Mouse (Mus musculus): ENCODE results near the gene Abca7. TPM values are rescaled to one million over a fixed set of nuclear protein-coding genes. Genes with fewer than 3 reads are reported as not detected.
A peak's percentile ranks its signal among the peaks of the same experiment; 100 is the strongest.
"Not testable (repeated sequence)": the region's sequence is repeated elsewhere in the genome, so short reads cannot be mapped to it uniquely, and the experiment has no call there.

The Abca7 gene
- polyA plus RNA-seq, 1 experiment from 2014 or later = 1.3 TPM

DNA sequence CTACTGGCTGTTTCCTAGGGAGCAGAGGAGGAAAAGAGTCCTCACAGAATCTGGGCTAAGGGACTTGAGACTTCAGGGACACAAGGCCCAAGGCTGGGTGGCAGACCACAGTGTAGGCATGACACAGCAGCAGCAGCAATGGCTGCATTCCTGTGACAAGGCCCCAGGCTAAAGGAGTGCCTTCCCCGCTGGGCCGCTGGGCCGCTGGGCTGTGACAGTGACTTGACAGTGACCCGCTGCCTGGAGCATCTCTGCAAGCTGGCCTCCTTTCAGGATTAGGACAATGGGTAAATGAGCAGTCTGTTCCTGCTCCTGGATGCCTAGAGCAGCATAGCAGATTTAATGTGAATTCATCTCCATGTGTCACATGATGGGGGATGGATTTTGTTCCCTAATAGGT lies 47.8 kb downstream of the Abca7 start:
- H3K27ac ChIP-seq (replicated peaks; ENCODE audit: low read depth, low read length) = no peak overlapping the region
- no peak for ATAC-seq (ENCODE audit: insufficient number of reproducible peaks, low FRiP score, low TSS enrichment, low read depth)
- no peaks in the 10 kb centered on the region for H3K36me3 ChIP-seq (ENCODE audit: control insufficient read depth, insufficient read depth, low read length)
- no peak for DNase-seq (ENCODE audit: low spot score)
- H3K4me2 ChIP-seq (ENCODE audit: low read depth, severe bottlenecking) = no peak overlapping the region
- whole genome bisulfite sequencing = 41% methylated on average over 4 of the region's 4 CpGs
- H3K9ac ChIP-seq (ENCODE audit: low read length) = no peak overlapping the region
- H3K27me3 ChIP-seq (ENCODE audit: control insufficient read depth, insufficient read depth, low read length) = no peaks in the 10 kb centered on the region
- no peak overlapping the region for H3K4me3 ChIP-seq (ENCODE audit: low read depth, low read length)
- no peaks in the 10 kb centered on the region for H3K9me3 ChIP-seq (ENCODE audit: control insufficient read depth, low read length)
- H3K4me1 ChIP-seq (ENCODE audit: control insufficient read depth, insufficient read depth, low read length) = peaks cover 3% of the 10 kb centered on the region; the same call in 1 of the 2 replicates

DNA sequence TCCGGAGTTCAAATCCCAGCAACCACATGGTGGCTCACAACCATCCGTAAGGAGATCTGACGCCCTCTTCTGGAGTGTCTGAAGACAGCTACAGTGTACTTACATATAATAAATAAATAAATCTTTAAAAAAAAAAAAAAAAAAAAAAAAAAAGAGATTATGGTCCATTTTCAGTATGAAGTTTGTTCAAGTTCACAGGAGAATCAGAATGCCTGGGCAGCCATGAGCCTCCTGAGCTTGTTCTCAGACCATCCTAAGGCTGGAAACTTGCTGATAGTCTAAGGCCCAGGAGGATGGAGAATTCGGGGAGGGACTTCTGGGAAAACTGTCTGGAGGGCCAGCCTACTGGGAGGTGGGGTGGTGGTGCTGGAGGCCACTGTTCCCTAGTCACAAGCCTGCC lies 49.1 kb downstream of the Abca7 start:
- not testable (repeated sequence) for ATAC-seq (ENCODE audit: insufficient number of reproducible peaks, low FRiP score, low TSS enrichment, low read depth); DNase-seq (ENCODE audit: low spot score); H3K36me3 ChIP-seq (ENCODE audit: control insufficient read depth, insufficient read depth, low read length); H3K9me3 ChIP-seq (ENCODE audit: control insufficient read depth, low read length); H3K4me3 ChIP-seq (ENCODE audit: low read depth, low read length); H3K9ac ChIP-seq (ENCODE audit: low read length); H3K4me2 ChIP-seq (ENCODE audit: low read depth, severe bottlenecking); H3K4me1 ChIP-seq (ENCODE audit: control insufficient read depth, insufficient read depth, low read length); H3K27ac ChIP-seq (replicated peaks; ENCODE audit: low read depth, low read length); H3K27me3 ChIP-seq (ENCODE audit: control insufficient read depth, insufficient read depth, low read length)
- 85% methylated on average over 2 of the region's 4 CpGs for WGBS

DNA sequence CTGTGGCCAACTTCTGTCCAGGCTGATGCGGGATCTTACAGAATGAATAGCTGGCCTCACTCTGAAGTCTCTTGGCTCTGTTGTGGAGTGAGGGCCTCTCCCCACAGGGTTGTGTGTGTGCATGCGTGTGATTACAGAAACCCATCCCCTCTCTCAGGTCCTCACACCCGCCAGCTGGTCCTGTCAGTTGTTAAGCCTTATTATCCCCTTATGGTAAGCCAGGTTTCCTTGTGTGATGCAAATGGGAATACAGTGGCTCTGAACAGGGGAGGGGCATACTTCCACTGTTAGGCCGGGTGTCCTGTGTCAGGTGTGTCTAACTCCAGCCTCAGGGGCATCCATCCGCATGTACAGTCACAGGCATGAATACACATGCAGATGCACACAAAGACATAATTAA lies 49.5 kb downstream of the Abca7 start:
- no peak overlapping the region for H3K4me2 ChIP-seq (ENCODE audit: low read depth, severe bottlenecking)
- H3K27ac ChIP-seq (replicated peaks; ENCODE audit: low read depth, low read length) = no peak overlapping the region
- WGBS = 80% methylated on average over 5 of the region's 5 CpGs
- ATAC-seq (ENCODE audit: insufficient number of reproducible peaks, low FRiP score, low TSS enrichment, low read depth) = no peak
- no peaks in the 10 kb centered on the region for H3K9me3 ChIP-seq (ENCODE audit: control insufficient read depth, low read length)
- H3K27me3 ChIP-seq (ENCODE audit: control insufficient read depth, insufficient read depth, low read length) = no peaks in the 10 kb centered on the region
- H3K36me3 ChIP-seq (ENCODE audit: control insufficient read depth, insufficient read depth, low read length) = no peaks in the 10 kb centered on the region
- no peak overlapping the region for H3K4me3 ChIP-seq (ENCODE audit: low read depth, low read length)
- no peak for DNase-seq (ENCODE audit: low spot score)
- H3K4me1 ChIP-seq (ENCODE audit: control insufficient read depth, insufficient read depth, low read length) = peaks cover 3% of the 10 kb centered on the region; the same call in 1 of the 2 replicates
- no peak overlapping the region for H3K9ac ChIP-seq (ENCODE audit: low read length)

DNA sequence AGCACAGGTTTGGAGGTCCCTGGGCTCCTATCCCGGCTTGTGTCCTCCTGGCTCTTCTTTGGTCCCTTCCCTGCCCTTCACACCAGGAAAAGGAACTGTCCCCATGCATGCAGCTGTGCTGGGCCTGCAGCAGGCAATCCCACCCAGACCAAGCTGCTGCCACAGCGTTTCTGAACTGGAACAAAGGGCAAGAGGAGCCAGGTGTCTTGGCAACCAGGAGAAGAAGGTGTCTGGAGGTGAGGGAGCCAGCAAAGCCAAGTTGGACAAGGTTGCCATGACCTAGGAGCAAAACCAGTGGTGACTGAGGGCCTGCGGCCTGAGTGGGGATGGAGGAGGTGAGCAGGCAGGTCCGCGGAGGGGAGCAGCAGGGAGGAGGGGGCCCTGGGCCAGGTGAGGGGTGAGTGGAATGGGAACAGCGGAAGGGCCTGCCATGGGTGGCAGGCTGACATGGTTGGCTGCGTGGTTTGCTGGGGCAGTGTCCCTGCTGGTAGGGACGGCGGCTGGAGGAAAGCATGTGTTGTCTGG lies 50.8 kb downstream of the Abca7 start, which contains the start of gene Gpx4:
Gene Gpx4, plus strand, starts transcription at position 126 of the 525 bp plus-strand sequence.
- 0 out of 2 replicates have a peak within 1 kb of the TSS, but pooled peaks have one; percentile 47 for H3K27ac ChIP-seq (replicated peaks; ENCODE audit: low read depth, low read length)
- H3K4me2 ChIP-seq (ENCODE audit: low read depth, severe bottlenecking) = no peak within 1 kb of the TSS
- H3K36me3 ChIP-seq (ENCODE audit: control insufficient read depth, insufficient read depth, low read length) = no peaks in the 10 kb centered on the region
- H3K27me3 ChIP-seq (ENCODE audit: control insufficient read depth, insufficient read depth, low read length) = no peaks in the 10 kb centered on the region
- 43% methylated on average over 9 of the region's 9 CpGs for WGBS
- H3K9ac ChIP-seq (ENCODE audit: low read length) = no peak within 1 kb of the TSS
- no peak for ATAC-seq (ENCODE audit: insufficient number of reproducible peaks, low FRiP score, low TSS enrichment, low read depth)
- H3K9me3 ChIP-seq (ENCODE audit: control insufficient read depth, low read length) = no peaks in the 10 kb centered on the region
- no peak for DNase-seq (ENCODE audit: low spot score)
- H3K4me3 ChIP-seq (ENCODE audit: low read depth, low read length) = no peak within 1 kb of the TSS
- peaks cover 9% of the 10 kb centered on the region; the same call in 1 of the 2 replicates for H3K4me1 ChIP-seq (ENCODE audit: control insufficient read depth, insufficient read depth, low read length)

DNA sequence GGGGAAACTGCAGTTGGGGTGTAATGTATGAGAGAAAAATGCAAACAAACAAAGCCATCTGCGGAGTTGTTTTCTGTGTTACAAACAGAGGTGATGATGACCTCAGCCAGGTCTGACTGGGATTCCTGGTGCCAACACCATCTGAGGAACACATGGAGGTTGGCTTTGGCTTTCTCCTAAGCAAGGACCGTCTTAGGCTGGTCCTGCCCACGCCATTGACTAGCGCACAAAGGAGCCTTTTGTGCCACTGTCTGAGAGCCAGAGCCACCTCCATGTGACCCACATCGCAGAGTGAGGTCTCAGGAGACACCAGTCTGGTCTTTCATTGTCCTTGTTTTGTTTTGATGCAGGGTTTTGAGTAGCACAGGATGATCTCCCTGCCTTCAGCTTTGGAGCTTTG lies 52.1 kb downstream of the Abca7 start:
- H3K27me3 ChIP-seq (ENCODE audit: control insufficient read depth, insufficient read depth, low read length) = no peaks in the 10 kb centered on the region
- 25% methylated on average over 5 of the region's 5 CpGs for WGBS
- no peaks in the 10 kb centered on the region for H3K36me3 ChIP-seq (ENCODE audit: control insufficient read depth, insufficient read depth, low read length)
- DNase-seq (ENCODE audit: low spot score) (no peak), ATAC-seq (ENCODE audit: insufficient number of reproducible peaks, low FRiP score, low TSS enrichment, low read depth) (no peak)
- H3K9me3 ChIP-seq (ENCODE audit: control insufficient read depth, low read length) = no peaks in the 10 kb centered on the region
- H3K27ac ChIP-seq (replicated peaks; ENCODE audit: low read depth, low read length) = peak overlapping the region; percentile 55; the same call in 1 of the 2 replicates
- no peak overlapping the region for H3K4me3 ChIP-seq (ENCODE audit: low read depth, low read length)
- peaks cover 9% of the 10 kb centered on the region; the same call in 1 of the 2 replicates for H3K4me1 ChIP-seq (ENCODE audit: control insufficient read depth, insufficient read depth, low read length)
- peak overlapping the region; percentile 13 for H3K9ac ChIP-seq (ENCODE audit: low read length)
- H3K4me2 ChIP-seq (ENCODE audit: low read depth, severe bottlenecking) = no peak overlapping the region

DNA sequence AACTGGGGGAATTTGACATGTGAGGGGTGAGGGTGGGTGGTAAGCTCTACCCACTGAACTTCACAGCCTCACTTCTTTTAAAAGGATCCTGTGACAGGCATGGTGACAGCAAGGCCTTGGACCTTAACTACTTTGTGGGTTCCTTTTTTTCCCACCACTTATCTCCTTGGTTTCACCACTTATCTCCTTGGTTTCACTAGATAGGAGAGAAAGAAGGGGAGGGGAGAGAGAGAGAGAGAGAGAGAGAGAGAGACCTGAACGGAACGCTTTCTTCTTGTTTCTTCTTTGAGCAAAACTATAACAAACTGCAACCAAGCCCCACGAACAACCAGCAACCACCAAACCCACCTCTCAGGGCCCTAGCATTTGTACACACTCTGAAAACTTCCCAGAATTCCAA lies 52.5 kb downstream of the Abca7 start:
- 74% methylated on average over 3 of the region's 3 CpGs for WGBS
- no peak for DNase-seq (ENCODE audit: low spot score)
- Histone ChIP-seq H3K4me3 (ENCODE audit: low read depth, low read length) (no peak overlapping the region), H3K4me1 (ENCODE audit: control insufficient read depth, insufficient read depth, low read length) (peaks cover 9% of the 10 kb centered on the region; the same call in 1 of the 2 replicates), H3K4me2 (ENCODE audit: low read depth, severe bottlenecking) (no peak overlapping the region), H3K27ac (replicated peaks; ENCODE audit: low read depth, low read length) (peak overlapping the region; percentile 55; the same call in 1 of the 2 replicates), H3K36me3 (ENCODE audit: control insufficient read depth, insufficient read depth, low read length) (no peaks in the 10 kb centered on the region), H3K9me3 (ENCODE audit: control insufficient read depth, low read length) (no peaks in the 10 kb centered on the region), H3K9ac (ENCODE audit: low read length) (0 out of 2 replicates have a peak overlapping the region, but pooled peaks have one; percentile 13), H3K27me3 (ENCODE audit: control insufficient read depth, insufficient read depth, low read length) (no peaks in the 10 kb centered on the region)
- ATAC-seq (ENCODE audit: insufficient number of reproducible peaks, low FRiP score, low TSS enrichment, low read depth) = no peak

DNA sequence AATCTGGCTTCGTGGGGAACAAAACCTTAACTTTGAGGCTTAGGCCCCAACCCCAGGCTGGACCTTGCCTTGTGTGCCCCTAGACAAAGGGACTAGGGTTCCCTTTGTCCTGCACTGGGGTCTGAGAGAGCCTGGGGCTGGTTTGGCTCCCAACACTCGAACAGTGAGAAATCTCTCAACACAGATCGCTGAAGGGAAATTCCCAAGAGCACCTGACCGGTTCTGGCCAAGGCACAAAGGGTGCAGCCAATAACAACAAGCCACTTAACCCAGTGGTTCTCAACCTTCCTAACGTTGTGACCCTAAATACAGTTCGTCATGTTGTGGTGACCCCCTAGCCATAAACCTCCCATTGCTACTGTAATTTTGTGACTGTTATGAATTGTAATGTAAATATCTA lies 54.0 kb downstream of the Abca7 start:
- no peaks in the 10 kb centered on the region for H3K9me3 ChIP-seq (ENCODE audit: control insufficient read depth, low read length)
- DNase-seq (ENCODE audit: low spot score) (no peak), ATAC-seq (ENCODE audit: insufficient number of reproducible peaks, low FRiP score, low TSS enrichment, low read depth) (no peak)
- H3K9ac ChIP-seq (ENCODE audit: low read length) = no peak overlapping the region
- peaks cover 11% of the 10 kb centered on the region for H3K4me1 ChIP-seq (ENCODE audit: control insufficient read depth, insufficient read depth, low read length)
- H3K27ac ChIP-seq (replicated peaks; ENCODE audit: low read depth, low read length) = no peak overlapping the region
- H3K4me2 ChIP-seq (ENCODE audit: low read depth, severe bottlenecking) = no peak overlapping the region
- 36% methylated on average over 6 of the region's 6 CpGs for whole genome bisulfite sequencing
- no peak overlapping the region for H3K4me3 ChIP-seq (ENCODE audit: low read depth, low read length)
- H3K36me3 ChIP-seq (ENCODE audit: control insufficient read depth, insufficient read depth, low read length) = no peaks in the 10 kb centered on the region
- no peaks in the 10 kb centered on the region for H3K27me3 ChIP-seq (ENCODE audit: control insufficient read depth, insufficient read depth, low read length)

DNA sequence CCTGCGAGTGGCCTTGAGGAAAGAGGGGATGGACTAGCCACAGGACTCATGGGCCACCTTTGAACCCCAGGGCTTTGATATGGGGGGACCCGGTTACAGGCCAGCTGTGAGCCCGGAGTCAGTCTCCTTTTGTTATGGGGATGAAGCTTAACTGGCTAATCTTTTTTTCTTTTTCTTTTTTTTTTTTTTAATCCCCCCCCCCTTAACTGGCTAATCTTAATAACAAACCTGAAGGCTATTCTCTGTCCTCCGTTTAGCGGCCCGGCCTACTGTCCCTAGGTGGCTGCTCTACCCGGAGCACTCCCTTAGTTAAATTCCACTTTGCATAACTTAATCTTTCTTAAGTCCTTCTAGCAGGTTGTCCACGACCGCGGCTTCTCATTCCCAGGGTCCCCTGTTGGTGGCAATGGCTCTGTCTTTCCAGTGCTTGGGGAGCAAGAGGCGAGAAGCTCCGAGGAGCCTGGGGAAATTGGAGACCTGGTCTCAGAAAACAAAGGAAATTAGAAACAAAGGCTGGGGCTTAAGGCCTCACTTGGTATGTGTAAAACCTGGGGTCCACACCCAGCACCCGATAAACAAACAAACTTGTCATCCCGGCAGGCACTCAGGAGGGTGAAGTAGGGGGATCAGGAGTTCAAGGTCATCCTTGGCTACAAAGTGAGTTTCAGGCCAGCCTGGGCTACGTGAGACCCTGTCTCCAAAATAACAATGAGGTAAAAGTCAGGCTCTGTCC lies 54.8 kb downstream of the Abca7 start:
- WGBS = 30% methylated on average over 15 of the region's 15 CpGs
- H3K9ac ChIP-seq (ENCODE audit: low read length) = no peak overlapping the region; the same call in 1 of the 2 replicates
- peaks cover 13% of the 10 kb centered on the region for H3K4me1 ChIP-seq (ENCODE audit: control insufficient read depth, insufficient read depth, low read length)

More for the DNA sequence above, 54.8 kb downstream of the Abca7 start:
- no peak overlapping the region for H3K4me3 ChIP-seq (ENCODE audit: low read depth, low read length)
- no peaks in the 10 kb centered on the region for H3K27me3 ChIP-seq (ENCODE audit: control insufficient read depth, insufficient read depth, low read length)
- no peaks in the 10 kb centered on the region for H3K9me3 ChIP-seq (ENCODE audit: control insufficient read depth, low read length)
- 0 out of 2 replicates have a peak overlapping the region, but pooled peaks have one; percentile 2 for H3K4me2 ChIP-seq (ENCODE audit: low read depth, severe bottlenecking)
- DNase-seq (ENCODE audit: low spot score) = no peak
- no peak for ATAC-seq (ENCODE audit: insufficient number of reproducible peaks, low FRiP score, low TSS enrichment, low read depth)
- no peak overlapping the region for H3K27ac ChIP-seq (replicated peaks; ENCODE audit: low read depth, low read length)
- no peaks in the 10 kb centered on the region; the same call in 1 of the 2 replicates for H3K36me3 ChIP-seq (ENCODE audit: control insufficient read depth, insufficient read depth, low read length)
